ENCODE assay signal across 8 mouse cellular contexts in genomic region chrX:101273410-101273809, GRCm38 (mm10). TPM values are rescaled to one million over a fixed set of nuclear protein-coding genes. Genes with fewer than 3 reads are reported as not detected.
DNase-seq lines count a peak whose midpoint lies in the region; ATAC-seq and TF ChIP-seq lines count a peak whose summit lies in the region.

No protein-coding gene starts in this region.

- H3K9me3 ChIP-seq in embryonic facial prominence, embryonic 10.5 days: no peaks in the 10 kb centered on the region
- no peaks in the 10 kb centered on the region for H3K9me3 ChIP-seq in intestine, postnatal 0 days (ENCODE audit: control insufficient read depth)
- H3K9me3 ChIP-seq in stomach, embryonic 14.5 days (ENCODE audit: control insufficient read depth, low read depth, low read length): no peaks in the 10 kb centered on the region

- ATAC-seq in intestine, postnatal 0 days: no peak
- no peak for ATAC-seq in stomach, embryonic 14.5 days (ENCODE audit: insufficient number of reproducible peaks, insufficient read depth, low FRiP score, low read depth)

- peaks cover 14% of the 10 kb centered on the region; the same call in 1 of the 2 replicates for H3K4me1 ChIP-seq in embryonic facial prominence, embryonic 10.5 days
- H3K4me1 ChIP-seq in intestine, postnatal 0 days (replicated peaks; ENCODE audit: control insufficient read depth, insufficient read depth, low read length): no peaks in the 10 kb centered on the region
- no peaks in the 10 kb centered on the region for H3K4me1 ChIP-seq in stomach, embryonic 14.5 days (ENCODE audit: control insufficient read depth, insufficient read depth, low read length)

- WGBS in embryonic facial prominence, embryonic 10.5 days: 25% methylated on average over 6 of the region's 6 CpGs
- WGBS in intestine, postnatal 0 days: 19% methylated on average over 6 of the region's 6 CpGs
- WGBS in stomach, embryonic 14.5 days: 24% methylated on average over 6 of the region's 6 CpGs

- peak overlapping the region; percentile 60 for H3K4me3 ChIP-seq in left cerebral cortex, adult 2 months
- H3K4me3 ChIP-seq in embryonic facial prominence, embryonic 10.5 days: peak overlapping the region; percentile 65
- H3K4me3 ChIP-seq in intestine, postnatal 0 days (ENCODE audit: low read depth, low read length): peak overlapping the region; percentile 59
- H3K4me3 ChIP-seq in stomach, embryonic 14.5 days (ENCODE audit: low read depth, low read length): peak overlapping the region; percentile 52

- H3K4me2 ChIP-seq in intestine, postnatal 0 days (replicated peaks; ENCODE audit: low read depth): peak overlapping the region; percentile 66
- peak overlapping the region; percentile 35 for H3K4me2 ChIP-seq in stomach, embryonic 14.5 days (replicated peaks; ENCODE audit: low read depth, low read length)

- H3K27me3 ChIP-seq in embryonic facial prominence, embryonic 10.5 days (replicated peaks; ENCODE audit: low read depth, poor library complexity, severe bottlenecking): peaks cover 62% of the 10 kb centered on the region
- 0 out of 2 replicates have a peak, but pooled peaks cover 1% of the 10 kb centered on the region for H3K27me3 ChIP-seq in intestine, postnatal 0 days (replicated peaks; ENCODE audit: control insufficient read depth, insufficient read depth, low read length)
- no peaks in the 10 kb centered on the region for H3K27me3 ChIP-seq in stomach, embryonic 14.5 days (ENCODE audit: control insufficient read depth, insufficient read depth, low read length)

- peaks cover 27% of the 10 kb centered on the region for H3K36me3 ChIP-seq in embryonic facial prominence, embryonic 10.5 days (replicated peaks)
- peaks cover 5% of the 10 kb centered on the region; the same call in 1 of the 2 replicates for H3K36me3 ChIP-seq in intestine, postnatal 0 days (ENCODE audit: control insufficient read depth, insufficient read depth)
- H3K36me3 ChIP-seq in stomach, embryonic 14.5 days (ENCODE audit: control insufficient read depth, insufficient read depth, low read length): peaks cover 2% of the 10 kb centered on the region; the same call in 1 of the 2 replicates

- DNase-seq in left cerebral cortex, adult 2 months (ENCODE audit: extremely low spot score in 1 of 2, low spot score in 2 of 2): no peak
- DNase-seq in left cerebral cortex, adult 18-20 months (ENCODE audit: low spot score in 2 of 2): no peak
- no peak for DNase-seq in embryonic facial prominence, embryonic 10.5 days (ENCODE audit: low spot score)
- DNase-seq in gastrocnemius, postnatal 25 days: no peak
- no peak for DNase-seq in layer of hippocampus, postnatal 36 days
- no peak for DNase-seq in left cerebral cortex, adult 11 months (ENCODE audit: low spot score)

- peak overlapping the region; percentile 56; the same call in 1 of the 2 replicates for H3K9ac ChIP-seq in intestine, postnatal 0 days (ENCODE audit: low read depth, low read length)
- 0 out of 2 replicates have a peak overlapping the region, but pooled peaks have one; percentile 2 for H3K9ac ChIP-seq in stomach, embryonic 14.5 days (replicated peaks; ENCODE audit: low read depth, low read length)

- intact Hi-C loops in left cerebral cortex, adult 2 months (cut with DNase I): loop anchor here (5.0 kb wide), 1 partner anchor 51 kb away; the partner anchor contains the start of gene Snx12

- H3K27ac ChIP-seq in left cerebral cortex, adult 2 months: no peak overlapping the region
- peak overlapping the region; percentile 89 for H3K27ac ChIP-seq in embryonic facial prominence, embryonic 10.5 days (replicated peaks)
- no peak overlapping the region for H3K27ac ChIP-seq in intestine, postnatal 0 days (ENCODE audit: low read depth, low read length)
- H3K27ac ChIP-seq in stomach, embryonic 14.5 days (ENCODE audit: low read length): 0 out of 2 replicates have a peak overlapping the region, but pooled peaks have one; percentile 33

- no peak for TF ChIP-seq CTCF in left cerebral cortex, adult 2 months (IDR thresholded peaks at IDR 0.05)
- no peak for TF ChIP-seq CTCF in intestine, postnatal 0 days (IDR thresholded peaks at IDR 0.05; ENCODE audit: low read depth)

RNA-seq across cellular contexts. Expression of gene Med12, which starts 0.4 kb away (rescaled TPM):
- total RNA-seq in left cerebral cortex, adult 2 months (2021): 10 to 100 TPM; 21.8 to 25.8 TPM
- 10 to 100 TPM; 20.5 to 22.3 TPM for total RNA-seq in left cerebral cortex, adult 18-20 months (2021)
- polyA plus RNA-seq in embryonic facial prominence, embryonic 10.5 days (2016; fragmentation: Nextera tagmentation; extraction: Ambion mirVana): 37.7 and 39.0 TPM in 2 replicates
- 13.9 and 14.0 TPM in 2 replicates for polyA plus RNA-seq in intestine, postnatal 0 days (2015; fragmentation: Nextera tagmentation; extraction: Ambion mirVana)
- 42.9 and 46.8 TPM in 2 replicates for polyA plus RNA-seq in stomach, embryonic 14.5 days (2014; fragmentation: Nextera tagmentation; extraction: Ambion mirVana)
- 10 to 100 TPM; 15.4 to 15.6 TPM for total RNA-seq in gastrocnemius, postnatal 25 days (2021)
- total RNA-seq in layer of hippocampus, postnatal 36 days (2021): 10 to 100 TPM; 23.1 to 26.5 TPM

RNA-seq across cellular contexts. Expression of gene Gm20489, which starts 4.6 kb away (rescaled TPM):
- total RNA-seq in left cerebral cortex, adult 2 months (2021): not detected
- total RNA-seq in left cerebral cortex, adult 18-20 months (2021): not detected
- polyA plus RNA-seq in embryonic facial prominence, embryonic 10.5 days (2016; fragmentation: Nextera tagmentation; extraction: Ambion mirVana): not detected in 2 replicates
- polyA plus RNA-seq in intestine, postnatal 0 days (2015; fragmentation: Nextera tagmentation; extraction: Ambion mirVana): not detected in 2 replicates
- not detected in 2 replicates for polyA plus RNA-seq in stomach, embryonic 14.5 days (2014; fragmentation: Nextera tagmentation; extraction: Ambion mirVana)
- not detected for total RNA-seq in gastrocnemius, postnatal 25 days (2021)
- not detected for total RNA-seq in layer of hippocampus, postnatal 36 days (2021)

RNA-seq across cellular contexts. Expression of gene Il2rg, which starts 5.4 kb away (rescaled TPM):
- total RNA-seq in left cerebral cortex, adult 2 months (2021): 1 to 10 TPM; 1.4 to 2.0 TPM
- 1 to 10 TPM in 1 of 2 experiments, under 1 TPM in 1; 0.86 to 1.3 TPM for total RNA-seq in left cerebral cortex, adult 18-20 months (2021)
- 3.2 and 3.3 TPM in 2 replicates for polyA plus RNA-seq in embryonic facial prominence, embryonic 10.5 days (2016; fragmentation: Nextera tagmentation; extraction: Ambion mirVana)
- 4.6 and 6.1 TPM in 2 replicates for polyA plus RNA-seq in intestine, postnatal 0 days (2015; fragmentation: Nextera tagmentation; extraction: Ambion mirVana)
- 8.8 and 11.1 TPM in 2 replicates for polyA plus RNA-seq in stomach, embryonic 14.5 days (2014; fragmentation: Nextera tagmentation; extraction: Ambion mirVana)
- 1 to 10 TPM; 1.3 to 2.6 TPM for total RNA-seq in gastrocnemius, postnatal 25 days (2021)
- 1 to 10 TPM in 1 of 2 experiments, under 1 TPM in 1; 0.90 to 1.6 TPM for total RNA-seq in layer of hippocampus, postnatal 36 days (2021)

RNA-seq across cellular contexts. Expression of gene Gm614, which starts 9.6 kb away (rescaled TPM):
- not detected for total RNA-seq in left cerebral cortex, adult 2 months (2021)
- not detected for total RNA-seq in left cerebral cortex, adult 18-20 months (2021)
- not detected in 2 replicates for polyA plus RNA-seq in embryonic facial prominence, embryonic 10.5 days (2016; fragmentation: Nextera tagmentation; extraction: Ambion mirVana)
- not detected in 2 replicates for polyA plus RNA-seq in intestine, postnatal 0 days (2015; fragmentation: Nextera tagmentation; extraction: Ambion mirVana)
- not detected in 2 replicates for polyA plus RNA-seq in stomach, embryonic 14.5 days (2014; fragmentation: Nextera tagmentation; extraction: Ambion mirVana)
- total RNA-seq in gastrocnemius, postnatal 25 days (2021): not detected
- total RNA-seq in layer of hippocampus, postnatal 36 days (2021): not detected

RNA-seq across cellular contexts. Expression of gene Foxo4, which starts 19.1 kb away (rescaled TPM):
- 10 to 100 TPM; 16.6 to 18.1 TPM for total RNA-seq in left cerebral cortex, adult 2 months (2021)
- 10 to 100 TPM; 16.1 to 19.1 TPM for total RNA-seq in left cerebral cortex, adult 18-20 months (2021)
- 2.3 and 2.9 TPM in 2 replicates for polyA plus RNA-seq in embryonic facial prominence, embryonic 10.5 days (2016; fragmentation: Nextera tagmentation; extraction: Ambion mirVana)
- 1.4 and 1.6 TPM in 2 replicates for polyA plus RNA-seq in intestine, postnatal 0 days (2015; fragmentation: Nextera tagmentation; extraction: Ambion mirVana)
- polyA plus RNA-seq in stomach, embryonic 14.5 days (2014; fragmentation: Nextera tagmentation; extraction: Ambion mirVana): 2.2 and 2.5 TPM in 2 replicates
- 10 to 100 TPM; 84.7 to 93.9 TPM for total RNA-seq in gastrocnemius, postnatal 25 days (2021)
- 10 to 100 TPM; 21.3 to 25.4 TPM for total RNA-seq in layer of hippocampus, postnatal 36 days (2021)

Comparison
In these comparisons a context has a peak if more than half of its experiments do, and no peak if none do; other contexts are left out.
1. H3K27ac ChIP-seq: peak in embryonic facial prominence, embryonic 10.5 days (single experiment) and stomach, embryonic 14.5 days (single experiment); none in left cerebral cortex, adult 2 months (single experiment) and intestine, postnatal 0 days (single experiment).
2. Peak in every context shown above with its lines, with median percentiles within 50 percentile points of each other: H3K4me3 ChIP-seq.